Mouse (Mus musculus) bone marrow macrophage, adult 2 months (primary cell): ENCODE measurements around the gene Ksr1. TPM values are rescaled to one million over a fixed set of nuclear protein-coding genes. Genes with fewer than 3 reads are reported as not detected.

ENCODE experiments used
- H3K27ac ChIP-seq: 2 replicates; pipeline ENCODE4 v1.5.1; 2012; ENCODE audit warnings: low read depth, low read length; ENCODE audit not compliant: insufficient read depth
- H3K4me1 ChIP-seq: 2 replicates; pipeline ENCODE4 v1.6.1; 2012; ENCODE audit warnings: low read length; ENCODE audit not compliant: control insufficient read depth, insufficient read depth
- H3K4me3 ChIP-seq: 2 replicates; pipeline ENCODE4 v1.5.1; 2012; ENCODE audit warnings: mild to moderate bottlenecking, low read length, moderate library complexity; ENCODE audit not compliant: insufficient read depth
- CTCF ChIP-seq: IDR thresholded peaks from 2 replicates; pipeline ENCODE4 v1.5.1; 2012; ENCODE audit warnings: low read depth, mild to moderate bottlenecking, low read length, moderate library complexity
- POLR2A ChIP-seq: IDR thresholded peaks from 2 replicates; pipeline ENCODE4 v1.6.1; 2012; ENCODE audit warnings: mild to moderate bottlenecking, low read depth, low read length, borderline replicate concordance
- polyA plus RNA-seq: library from polyadenylated mRNA; stranded (reverse); fragments of >200 nt; gene quantifications from 2 replicates; pipeline ENCODE4 v1.2.4, GENCODE M21; 2012; ENCODE audit not compliant: missing spikeins, insufficient read depth, insufficient read length

Ksr1 gene
- polyA plus RNA-seq, 1 experiment = 6.0 TPM

GRCm38 (mm10) chr11:79020535-79021045, 125.6 kb downstream of the Ksr1 start:
- peaks cover 23% of the 10 kb centered on the region for H3K4me1 ChIP-seq

GRCm38 (mm10) chr11:79019839-79020534, 126.2 kb downstream of the Ksr1 start:
- no peak overlapping the region for H3K27ac ChIP-seq
- TF ChIP-seq CTCF (peak; percentile 87), POLR2A (no peak)
- H3K4me1 ChIP-seq = peaks cover 23% of the 10 kb centered on the region
- no peak overlapping the region for H3K4me3 ChIP-seq

More at GRCm38 (mm10) chr11:79020535-79021045, 125.6 kb downstream of the Ksr1 start:
- H3K4me3 ChIP-seq = no peak overlapping the region
- TF ChIP-seq POLR2A (no peak), CTCF (no peak)
- H3K27ac ChIP-seq = no peak overlapping the region

GRCm38 (mm10) chr11:79018954-79019704, 127.1 kb downstream of the Ksr1 start:
- Histone ChIP-seq H3K4me1 (peaks cover 23% of the 10 kb centered on the region), H3K4me3 (no peak overlapping the region), H3K27ac (no peak overlapping the region)
- peak; percentile 61 for TF ChIP-seq CTCF
- no peak for TF ChIP-seq POLR2A

GRCm38 (mm10) chr11:79017161-79017606, 129.0 kb downstream of the Ksr1 start:
- TF ChIP-seq POLR2A (no peak), CTCF (no peak)
- H3K4me1 ChIP-seq = peaks cover 9% of the 10 kb centered on the region
- H3K4me3 ChIP-seq = peak overlapping the region; percentile 31
- peak overlapping the region; percentile 30 for H3K27ac ChIP-seq

GRCm38 (mm10) chr11:79016236-79016635, 130.0 kb downstream of the Ksr1 start:
- Histone ChIP-seq H3K4me1 (peaks cover 9% of the 10 kb centered on the region), H3K4me3 (no peak overlapping the region), H3K27ac (no peak overlapping the region)
- no peak for TF ChIP-seq POLR2A
- no peak for TF ChIP-seq CTCF

GRCm38 (mm10) chr11:79015660-79016215, 130.5 kb downstream of the Ksr1 start:
- H3K4me3 ChIP-seq = no peak overlapping the region
- TF ChIP-seq POLR2A = no peak
- no peak for TF ChIP-seq CTCF
- peaks cover 9% of the 10 kb centered on the region for H3K4me1 ChIP-seq
- H3K27ac ChIP-seq = no peak overlapping the region

- Histone ChIP-seq H3K27ac (no peak overlapping the region), H3K4me1 (peaks cover 9% of the 10 kb centered on the region), H3K4me3 (no peak overlapping the region)
- TF ChIP-seq CTCF (no peak), POLR2A (no peak)
Observed at GRCm38 (mm10) chr11:79014602-79015325, 131.4 kb downstream of the Ksr1 start.

GRCm38 (mm10) chr11:79013806-79014205, 132.4 kb downstream of the Ksr1 start:
- Histone ChIP-seq H3K4me3 (no peak overlapping the region), H3K4me1 (peaks cover 9% of the 10 kb centered on the region), H3K27ac (no peak overlapping the region)
- no peak for TF ChIP-seq POLR2A

GRCm38 (mm10) chr11:79013056-79013455, 133.2 kb downstream of the Ksr1 start:
- H3K4me1 ChIP-seq = peaks cover 9% of the 10 kb centered on the region

More at GRCm38 (mm10) chr11:79013056-79013455, 133.2 kb downstream of the Ksr1 start:
- TF ChIP-seq CTCF (no peak), POLR2A (no peak)
- Histone ChIP-seq H3K4me3 (no peak overlapping the region), H3K27ac (no peak overlapping the region)
